Mouse (Mus musculus) duodenum, adult 2 months (tissue): ENCODE results near the gene Morn2. TPM values are rescaled to one million over a fixed set of nuclear protein-coding genes. Genes with fewer than 3 reads are reported as not detected.

Experiments
- polyA plus RNA-seq: library from polyadenylated mRNA; depleted of rRNA; stranded (reverse); fragments of >200 nt; gene quantifications from 2 replicates; pipeline ENCODE4 v1.2.3, GENCODE M21; 2012; ENCODE audit warnings: low replicate concordance; rRNA removed

The Morn2 gene
- 1.3 TPM in 2 replicates for polyA plus RNA-seq

DNA sequence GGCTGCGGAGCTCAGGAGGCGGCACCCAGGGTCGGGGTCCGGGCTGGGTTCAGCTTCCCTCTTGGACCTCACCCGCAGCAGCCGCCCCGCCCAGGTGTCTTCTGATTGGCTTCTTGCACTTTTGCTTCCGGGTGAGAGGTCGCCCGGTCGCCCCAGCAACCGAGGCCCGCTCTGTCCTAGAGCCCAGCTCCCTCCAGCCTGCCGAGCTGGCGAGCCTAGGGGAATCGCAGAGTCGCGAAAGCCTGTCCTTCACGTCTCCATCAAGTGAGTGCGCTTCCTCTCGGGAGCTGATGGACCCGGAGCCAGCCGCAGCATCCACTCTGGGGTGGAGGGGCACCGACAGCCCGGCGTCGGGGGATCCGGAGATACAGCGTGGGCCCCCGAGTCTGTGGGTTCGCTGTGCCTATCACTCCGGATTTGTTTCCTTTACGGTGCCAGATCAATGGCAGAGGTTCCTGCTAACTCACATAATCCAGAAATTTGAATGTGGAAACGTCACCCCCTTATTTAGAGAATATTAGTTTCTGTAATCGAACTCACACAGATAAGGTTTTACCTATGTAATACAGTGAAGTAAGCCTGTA, at the start of gene Morn2, which contains the start of gene Dhx57:
Morn2 (plus strand) TSS at position 130 of the 584 bp plus-strand sequence.
Dhx57 (minus strand) TSS at position 403 of the 584 bp plus-strand sequence.

DNA sequence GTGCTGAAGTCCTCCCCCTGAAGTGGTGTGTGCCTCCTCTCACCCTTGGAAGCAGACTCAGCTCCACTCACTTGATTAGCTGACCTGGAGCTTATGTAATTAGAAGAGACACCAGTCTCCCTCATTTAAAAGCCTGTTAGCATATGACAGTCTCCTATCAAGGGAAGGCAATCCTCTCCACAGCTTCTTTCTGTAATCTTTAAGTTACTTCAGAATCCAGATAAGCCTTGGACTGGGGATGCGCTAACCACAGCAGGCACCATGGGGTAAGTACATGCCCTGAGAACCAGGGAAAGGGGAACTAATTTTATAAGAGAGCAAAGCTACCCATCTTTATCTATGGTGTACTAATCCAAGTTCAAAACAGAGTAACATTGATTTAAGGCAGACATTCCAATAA, 17.2 kb downstream of the Morn2 start, which contains the start of gene Arhgef33:
Arhgef33 (plus strand) TSS at position 157 of the 400 bp plus-strand sequence.

Other genes starting within 250 kb of the Morn2 start
- 6.3 and 8.7 TPM in 2 replicates for gene Hnrnpll, start 227.9 kb upstream of the Morn2 start, polyA plus RNA-seq
- gene Galm, start 162.7 kb upstream of the Morn2 start, polyA plus RNA-seq = 43.3 and 63.9 TPM in 2 replicates
- 7.6 and 9.9 TPM in 2 replicates for gene Srsf7, start 82.9 kb upstream of the Morn2 start, polyA plus RNA-seq
- gene Ttc39d, start 82.7 kb upstream of the Morn2 start, polyA plus RNA-seq = not detected in 2 replicates
- gene Gemin6, start 65.8 kb upstream of the Morn2 start, polyA plus RNA-seq = 0.51 and 0.55 TPM in 2 replicates
- 3.2 and 3.4 TPM in 2 replicates for gene Dhx57, start 273 bp downstream of the Morn2 start, polyA plus RNA-seq
- 0.11 and 0.15 TPM in 2 replicates for gene Arhgef33, start 17.2 kb downstream of the Morn2 start, polyA plus RNA-seq
- not detected in 2 replicates for gene Gm10190, start 83.3 kb downstream of the Morn2 start, polyA plus RNA-seq
- 0.81 and 1.3 TPM in 2 replicates for gene Sos1, start 190.2 kb downstream of the Morn2 start, polyA plus RNA-seq